Mouse (Mus musculus) adrenal gland, postnatal 10 days (tissue): Measurements from ENCODE around the gene Wdr18. TPM values are rescaled to one million over a fixed set of nuclear protein-coding genes. Genes with fewer than 3 reads are reported as not detected.
A peak's percentile ranks its signal among the peaks of the same experiment; 100 is the strongest.

Experiments used
- DNase-seq: peaks from one replicate; pipeline ENCODE4 v3.0.0; 2021; ENCODE audit warnings: mixed read lengths
- total RNA-seq, 2 experiments: library from RNA; stranded (reverse); gene quantifications; 2 replicates each; pipeline ENCODE4 v1.2.3; 2021

The Wdr18 gene
- total RNA-seq, 2 experiments from 2014 or later: 32.4 to 34.9 TPM

- no peak for DNase-seq
These were observed 17.4 kb downstream of the Wdr18 start for GRCm38 (mm10) chr10:79977324-79977723.

GRCm38 (mm10) chr10:79978061-79978460, 18.1 kb downstream of the Wdr18 start:
- DNase-seq: no peak

- no peak for DNase-seq
These were observed 19.6 kb downstream of the Wdr18 start for GRCm38 (mm10) chr10:79979401-79980155.

GRCm38 (mm10) chr10:79983205-79983604, 23.3 kb downstream of the Wdr18 start:
- no peak for DNase-seq

GRCm38 (mm10) chr10:79983670-79984069, 23.7 kb downstream of the Wdr18 start:
- DNase-seq: peak; percentile 78

- DNase-seq: peak; percentile 94
These were observed 24.4 kb downstream of the Wdr18 start, which contains the start of gene Tmem259 for GRCm38 (mm10) chr10:79984195-79984816. Tmem259 (minus strand) TSS chr10:79984330.

GRCm38 (mm10) chr10:79984871-79985270, 24.9 kb downstream of the Wdr18 start:
- peak; percentile 94 for DNase-seq

GRCm38 (mm10) chr10:79985334-79986231, 25.6 kb downstream of the Wdr18 start:
- DNase-seq: peak; percentile 63

GRCm38 (mm10) chr10:79986232-79986878, 26.4 kb downstream of the Wdr18 start:
- DNase-seq: peak; percentile 78

- peak; percentile 92 for DNase-seq
These were observed 27.0 kb downstream of the Wdr18 start for GRCm38 (mm10) chr10:79986963-79987362.

- DNase-seq: no peak
These were observed 28.0 kb downstream of the Wdr18 start for GRCm38 (mm10) chr10:79987771-79988505.

GRCm38 (mm10) chr10:79988506-79989271, 28.7 kb downstream of the Wdr18 start, which contains the start of gene Cnn2:
Cnn2 (plus strand) TSS chr10:79988584.
- peak; percentile 72 for DNase-seq

GRCm38 (mm10) chr10:79989272-79989786, 29.4 kb downstream of the Wdr18 start:
- no peak for DNase-seq

GRCm38 (mm10) chr10:79989870-79990269, 29.9 kb downstream of the Wdr18 start:
- no peak for DNase-seq

GRCm38 (mm10) chr10:79991099-79991498, 31.1 kb downstream of the Wdr18 start:
- no peak for DNase-seq

- DNase-seq: no peak
These were observed 31.6 kb downstream of the Wdr18 start for GRCm38 (mm10) chr10:79991548-79991947.

- DNase-seq: peak; percentile 56
These were observed 34.6 kb downstream of the Wdr18 start for GRCm38 (mm10) chr10:79994397-79995115.

GRCm38 (mm10) chr10:79995636-79996035, 35.7 kb downstream of the Wdr18 start:
- DNase-seq: no peak

- peak; percentile 99 for DNase-seq
These were observed 36.5 kb downstream of the Wdr18 start, which contains the start of gene Abca7 for GRCm38 (mm10) chr10:79996272-79997033. Abca7 (plus strand) TSS chr10:79996494.
